Mouse (Mus musculus): Measurements from ENCODE around the gene Mrpl58. TPM values are rescaled to one million over a fixed set of nuclear protein-coding genes. Genes with fewer than 3 reads are reported as not detected.

Mrpl58 gene
- polyA plus RNA-seq (2016; fragmentation: Nextera tagmentation; extraction: Ambion mirVana), result 116 and 120 TPM in 2 replicates

GRCm38 (mm10) chr11:115403338-115404124, at the start of gene Mrpl58:
Mrpl58 (plus strand) TSS chr11:115403752.
- peaks cover 22% of the 10 kb centered on the region for H3K4me1 ChIP-seq
- peak within 1 kb of the TSS; percentile 83 for H3K9ac ChIP-seq
- ATAC-seq, result peak; percentile 92
- H3K27me3 ChIP-seq (replicated peaks), result peaks cover 5% of the 10 kb centered on the region
- WGBS (ENCODE audit: insufficient replicate concordance), result 2% methylated on average over 50 of the region's 50 CpGs
- peaks cover 25% of the 10 kb centered on the region for H3K36me3 ChIP-seq
- H3K4me3 ChIP-seq, result peak within 1 kb of the TSS; percentile 83
- H3K27ac ChIP-seq, result peak within 1 kb of the TSS; percentile 77
- peak within 1 kb of the TSS; percentile 82 for H3K4me2 ChIP-seq
- H3K9me3 ChIP-seq (replicated peaks), result no peaks in the 10 kb centered on the region

DNA sequence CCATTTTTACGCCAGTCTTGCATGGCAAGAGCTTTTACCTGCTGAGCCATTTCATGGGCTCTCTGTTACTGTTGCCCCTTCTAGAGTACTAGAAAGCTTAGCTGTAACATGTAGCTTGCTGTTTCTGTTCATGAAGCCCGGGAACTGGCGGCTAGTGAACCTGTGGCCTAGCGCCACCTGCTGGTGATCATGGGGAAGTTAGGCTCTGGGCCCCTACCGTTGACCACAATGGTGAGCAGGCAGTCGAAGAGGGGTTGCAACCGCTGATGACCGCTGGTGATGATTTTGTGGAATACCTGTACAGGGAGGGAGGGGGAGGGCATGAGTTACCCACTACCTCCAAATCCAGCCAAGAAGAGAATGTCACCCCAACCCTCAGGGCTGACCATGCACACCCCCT, 49.4 kb upstream of the Mrpl58 start:
- no peak overlapping the region for H3K9ac ChIP-seq
- H3K27ac ChIP-seq, result no peak overlapping the region
- no peaks in the 10 kb centered on the region for H3K36me3 ChIP-seq
- H3K27me3 ChIP-seq (replicated peaks), result peaks cover 80% of the 10 kb centered on the region
- no peaks in the 10 kb centered on the region for H3K9me3 ChIP-seq (replicated peaks)
- ATAC-seq, result no peak
- 4% methylated on average over 8 of the region's 8 CpGs for WGBS (ENCODE audit: insufficient replicate concordance)
- H3K4me3 ChIP-seq, result no peak overlapping the region
- H3K4me1 ChIP-seq, result peaks cover 5% of the 10 kb centered on the region; the same call in 1 of the 2 replicates
- no peak overlapping the region for H3K4me2 ChIP-seq

- Histone ChIP-seq H3K9me3 (replicated peaks) (no peaks in the 10 kb centered on the region), H3K4me3 (no peak overlapping the region), H3K36me3 (no peaks in the 10 kb centered on the region), H3K27ac (no peak overlapping the region), H3K9ac (no peak overlapping the region), H3K4me2 (no peak overlapping the region), H3K4me1 (0 out of 2 replicates have a peak, but pooled peaks cover 4% of the 10 kb centered on the region), H3K27me3 (replicated peaks) (peaks cover 59% of the 10 kb centered on the region)
- ATAC-seq, result no peak
- 13% methylated on average over 5 of the region's 5 CpGs for WGBS (ENCODE audit: insufficient replicate concordance)
These were observed 45.1 kb upstream of the Mrpl58 start for GRCm38 (mm10) chr11:115358468-115358867.

- ATAC-seq, result 0 out of 2 replicates have a peak, but pooled peaks have one; percentile 25
- WGBS (ENCODE audit: insufficient replicate concordance), result 48% methylated on average over 3 of the region's 3 CpGs
- H3K4me3 ChIP-seq, result no peak overlapping the region
- H3K27ac ChIP-seq, result no peak overlapping the region
- 0 out of 2 replicates have a peak, but pooled peaks cover 4% of the 10 kb centered on the region for H3K4me1 ChIP-seq
- peaks cover 65% of the 10 kb centered on the region for H3K27me3 ChIP-seq (replicated peaks)
- H3K9me3 ChIP-seq (replicated peaks), result no peaks in the 10 kb centered on the region
- H3K36me3 ChIP-seq, result no peaks in the 10 kb centered on the region
- no peak overlapping the region for H3K4me2 ChIP-seq
- H3K9ac ChIP-seq, result no peak overlapping the region
These were observed 44.3 kb upstream of the Mrpl58 start for GRCm38 (mm10) chr11:115359293-115359692.

- Histone ChIP-seq H3K27ac (no peak overlapping the region), H3K36me3 (no peaks in the 10 kb centered on the region), H3K4me2 (no peak overlapping the region), H3K9me3 (replicated peaks) (no peaks in the 10 kb centered on the region), H3K4me3 (no peak overlapping the region), H3K9ac (no peak overlapping the region), H3K4me1 (0 out of 2 replicates have a peak, but pooled peaks cover 4% of the 10 kb centered on the region), H3K27me3 (replicated peaks) (peaks cover 65% of the 10 kb centered on the region)
- WGBS (ENCODE audit: insufficient replicate concordance), result 53% methylated on average over 6 of the region's 6 CpGs
- 0 out of 2 replicates have a peak, but pooled peaks have one; percentile 3 for ATAC-seq
These were observed 43.8 kb upstream of the Mrpl58 start for GRCm38 (mm10) chr11:115359726-115360125.

GRCm38 (mm10) chr11:115364136-115364535, 39.4 kb upstream of the Mrpl58 start:
- WGBS (ENCODE audit: insufficient replicate concordance), result 81% methylated on average over 3 of the region's 3 CpGs
- Histone ChIP-seq H3K9me3 (replicated peaks) (no peaks in the 10 kb centered on the region), H3K27me3 (replicated peaks) (peaks cover 74% of the 10 kb centered on the region), H3K4me1 (peaks cover 11% of the 10 kb centered on the region), H3K36me3 (no peaks in the 10 kb centered on the region), H3K27ac (no peak overlapping the region), H3K9ac (no peak overlapping the region), H3K4me3 (no peak overlapping the region), H3K4me2 (no peak overlapping the region)
- ATAC-seq, result no peak

- peaks cover 87% of the 10 kb centered on the region for H3K27me3 ChIP-seq (replicated peaks)
- H3K4me1 ChIP-seq, result peaks cover 11% of the 10 kb centered on the region
- no peak overlapping the region for H3K4me2 ChIP-seq
- H3K36me3 ChIP-seq, result no peaks in the 10 kb centered on the region
- H3K9ac ChIP-seq, result no peak overlapping the region
- H3K27ac ChIP-seq, result no peak overlapping the region
- H3K4me3 ChIP-seq, result no peak overlapping the region
- H3K9me3 ChIP-seq (replicated peaks), result no peaks in the 10 kb centered on the region
- WGBS (ENCODE audit: insufficient replicate concordance), result 27% methylated on average over 7 of the region's 7 CpGs
- ATAC-seq, result no peak
These were observed 37.4 kb upstream of the Mrpl58 start for GRCm38 (mm10) chr11:115366039-115366705.

DNA sequence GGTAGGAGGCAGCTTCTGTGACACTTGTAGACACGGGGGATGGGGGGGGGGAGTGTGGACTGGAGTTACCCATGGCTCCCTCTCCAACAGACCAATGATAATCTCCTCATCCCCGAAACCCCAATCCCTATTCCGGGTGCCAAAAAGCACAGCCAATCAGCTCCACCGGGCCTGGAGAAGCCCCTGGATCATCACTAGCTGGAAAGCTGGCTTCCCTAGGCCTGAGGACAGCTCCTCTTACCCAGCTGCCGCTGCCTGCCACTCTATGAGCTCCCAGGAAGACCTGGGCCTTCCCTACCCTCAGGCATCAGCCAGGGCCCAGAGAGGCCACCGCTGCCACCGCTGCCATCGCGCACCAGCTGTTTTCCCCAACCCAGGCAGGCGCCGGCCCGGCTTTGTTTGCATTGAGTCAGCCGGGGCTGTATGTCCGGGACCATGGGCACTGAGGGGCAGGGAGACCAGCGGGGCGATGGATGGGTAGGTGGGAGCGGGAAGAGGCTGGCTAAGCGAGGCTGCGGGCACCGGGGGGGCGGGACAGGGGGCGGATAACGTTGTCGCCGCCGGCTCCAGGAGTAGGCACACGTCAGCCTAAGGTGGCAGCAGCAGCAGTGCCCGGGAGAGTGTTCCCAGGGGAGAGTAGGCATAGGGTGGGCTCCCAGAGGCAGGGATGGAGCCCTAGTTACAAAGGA, 36.7 kb upstream of the Mrpl58 start:
- H3K9ac ChIP-seq, result 0 out of 2 replicates have a peak overlapping the region, but pooled peaks have one; percentile 39
- H3K27ac ChIP-seq, result no peak overlapping the region
- WGBS (ENCODE audit: insufficient replicate concordance), result 8% methylated on average over 28 of the region's 28 CpGs

DNA sequence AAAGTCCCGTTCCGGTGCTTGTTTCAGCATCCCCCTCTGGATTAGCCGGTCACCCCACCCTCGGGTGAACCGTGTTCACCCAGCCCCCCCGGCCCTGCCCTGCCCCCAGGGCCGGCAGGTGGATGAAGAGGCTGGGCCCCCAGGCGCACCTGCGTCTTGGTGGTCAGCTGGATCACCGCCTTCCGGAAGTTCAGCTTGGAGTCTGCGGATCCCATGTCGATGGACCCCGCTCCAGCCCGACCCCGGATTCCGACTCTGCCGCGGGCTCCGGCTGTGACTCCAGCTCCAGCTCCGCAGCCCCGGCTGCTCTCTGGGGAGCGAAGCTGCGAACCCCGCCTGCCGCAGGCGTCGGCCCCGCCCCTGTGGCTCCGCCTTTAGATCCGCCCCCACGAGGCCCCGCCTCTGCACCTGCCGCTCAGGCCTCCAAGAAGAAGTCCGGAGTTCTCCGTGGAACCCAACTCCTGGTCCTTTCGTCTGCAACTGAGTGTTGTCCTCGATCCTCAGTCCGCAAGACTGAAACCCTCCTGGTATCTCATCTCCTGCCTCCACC, 36.1 kb upstream of the Mrpl58 start, which contains the start of gene Hid1:
Gene Hid1, minus strand, starts transcription at position 362 of the 550 bp plus-strand sequence.
- no peaks in the 10 kb centered on the region for H3K9me3 ChIP-seq (replicated peaks)
- peaks cover 88% of the 10 kb centered on the region for H3K27me3 ChIP-seq (replicated peaks)
- under 1% methylated on average over 39 of the region's 39 CpGs for WGBS (ENCODE audit: insufficient replicate concordance)
- peak within 1 kb of the TSS; percentile 42 for H3K4me3 ChIP-seq
- H3K4me1 ChIP-seq, result peaks cover 11% of the 10 kb centered on the region
- peak within 1 kb of the TSS; percentile 71 for H3K4me2 ChIP-seq
- peak within 1 kb of the TSS; percentile 39; the same call in 1 of the 2 replicates for H3K9ac ChIP-seq
- no peak within 1 kb of the TSS for H3K27ac ChIP-seq
- H3K36me3 ChIP-seq, result no peaks in the 10 kb centered on the region
- ATAC-seq, result peak; percentile 71

More for the DNA sequence above, 36.7 kb upstream of the Mrpl58 start:
- ATAC-seq, result 0 out of 2 replicates have a peak, but pooled peaks have one; percentile 20
- Histone ChIP-seq H3K36me3 (no peaks in the 10 kb centered on the region), H3K4me3 (peak overlapping the region; percentile 42), H3K27me3 (replicated peaks) (peaks cover 87% of the 10 kb centered on the region), H3K4me1 (peaks cover 11% of the 10 kb centered on the region), H3K4me2 (peak overlapping the region; percentile 71), H3K9me3 (replicated peaks) (no peaks in the 10 kb centered on the region)

- no peak overlapping the region for H3K4me3 ChIP-seq
- H3K27ac ChIP-seq, result no peak overlapping the region
- H3K9me3 ChIP-seq (replicated peaks), result no peaks in the 10 kb centered on the region
- peaks cover 98% of the 10 kb centered on the region for H3K27me3 ChIP-seq (replicated peaks)
- H3K36me3 ChIP-seq, result no peaks in the 10 kb centered on the region
- no peak for ATAC-seq
- H3K4me2 ChIP-seq, result no peak overlapping the region
- H3K4me1 ChIP-seq, result peaks cover 14% of the 10 kb centered on the region
- no peak overlapping the region for H3K9ac ChIP-seq
- WGBS (ENCODE audit: insufficient replicate concordance), result 38% methylated on average over 7 of the region's 7 CpGs
These were observed 33.2 kb upstream of the Mrpl58 start for GRCm38 (mm10) chr11:115370368-115370767.

DNA sequence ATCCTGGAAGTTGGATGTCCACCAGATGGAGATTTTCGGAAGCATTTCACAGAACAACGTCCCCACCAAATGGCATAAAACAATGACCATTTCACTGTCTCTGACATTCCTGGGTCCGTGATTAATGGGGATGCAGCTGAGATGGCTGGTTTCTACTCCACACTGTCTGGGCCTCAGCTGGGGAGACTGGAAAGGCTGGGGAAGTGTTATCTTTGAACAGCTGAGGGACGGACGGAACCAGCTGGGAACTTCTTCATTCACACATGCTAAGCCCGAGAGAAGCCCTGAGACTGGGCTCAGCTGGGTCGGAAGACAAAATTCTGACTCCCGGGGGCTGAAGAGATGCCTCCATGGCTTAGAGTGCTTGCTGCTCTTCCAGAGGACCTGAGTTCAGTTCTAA, 32.2 kb upstream of the Mrpl58 start:
- WGBS (ENCODE audit: insufficient replicate concordance), result 60% methylated on average over 8 of the region's 8 CpGs
- Histone ChIP-seq H3K36me3 (no peaks in the 10 kb centered on the region), H3K27me3 (replicated peaks) (peaks cover 98% of the 10 kb centered on the region), H3K4me3 (no peak overlapping the region), H3K9ac (no peak overlapping the region), H3K4me1 (peaks cover 14% of the 10 kb centered on the region), H3K4me2 (no peak overlapping the region), H3K9me3 (replicated peaks) (no peaks in the 10 kb centered on the region), H3K27ac (no peak overlapping the region)
- no peak for ATAC-seq
